Mouse (Mus musculus) adrenal gland, postnatal 4 days (tissue): Measurements from ENCODE around the gene Scarb1. TPM values are rescaled to one million over a fixed set of nuclear protein-coding genes. Genes with fewer than 3 reads are reported as not detected.

ENCODE experiments used
- DNase-seq, 2 experiments: peaks; one replicate each; pipeline ENCODE4 v3.0.0; 2021 to 2022; ENCODE audit warnings: low spot score in 2 of 2, mixed read lengths in 2 of 2
- total RNA-seq, 2 experiments: library from RNA; stranded (reverse); gene quantifications; 2 replicates each; pipeline ENCODE4 v1.2.3; 2021

Scarb1 gene
- total RNA-seq, 2 experiments from 2014 or later: 582 to 655 TPM

GRCm38 (mm10) chr5:125309193-125309592, 31.7 kb downstream of the Scarb1 start:
- DNase-seq: no peak

DNA sequence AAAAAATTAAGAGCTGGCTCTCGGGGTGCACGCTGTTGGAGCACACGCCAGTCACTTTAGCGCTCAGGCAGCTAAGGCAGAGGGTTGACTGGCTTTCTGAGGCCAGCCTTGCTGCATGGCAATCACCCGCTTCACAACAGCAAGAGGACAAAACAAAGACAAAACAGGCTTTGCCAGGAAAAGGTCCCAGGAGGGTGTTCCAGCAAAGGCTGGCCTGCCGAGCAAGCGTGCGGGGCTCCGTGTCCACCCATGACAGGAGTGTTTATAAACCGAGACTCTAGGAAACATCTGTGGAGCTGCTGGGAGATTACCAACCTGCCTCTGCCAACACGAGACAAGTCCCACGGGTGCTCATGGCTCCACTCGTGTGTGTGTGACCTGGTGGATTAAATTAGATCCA, 34.1 kb downstream of the Scarb1 start:
- no peak for DNase-seq

DNA sequence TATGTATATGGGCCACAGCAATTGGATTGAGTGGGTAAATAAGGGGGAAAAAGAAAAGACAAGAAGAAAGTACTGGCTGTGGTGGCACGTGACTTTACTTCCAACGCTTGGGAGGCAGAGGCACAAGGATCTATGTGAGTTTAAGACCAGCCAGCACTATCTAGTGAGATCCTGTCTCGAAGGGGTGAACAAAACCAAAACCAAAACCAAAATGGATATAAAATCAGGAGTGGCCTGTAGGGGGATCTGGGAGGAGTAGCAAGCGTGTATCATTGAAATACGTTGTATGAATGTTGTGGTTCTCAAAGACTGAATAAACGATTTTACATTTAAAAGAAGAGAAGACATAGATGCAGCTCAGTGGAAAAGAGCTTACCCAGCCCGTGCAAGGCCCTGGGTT, 34.5 kb downstream of the Scarb1 start:
- no peak for DNase-seq

- DNase-seq: no peak
Observed at GRCm38 (mm10) chr5:125305229-125306081, 35.4 kb downstream of the Scarb1 start.

GRCm38 (mm10) chr5:125304245-125304856, 36.5 kb downstream of the Scarb1 start:
- peak in 1 of 2 experiments; percentile 49 for DNase-seq

DNA sequence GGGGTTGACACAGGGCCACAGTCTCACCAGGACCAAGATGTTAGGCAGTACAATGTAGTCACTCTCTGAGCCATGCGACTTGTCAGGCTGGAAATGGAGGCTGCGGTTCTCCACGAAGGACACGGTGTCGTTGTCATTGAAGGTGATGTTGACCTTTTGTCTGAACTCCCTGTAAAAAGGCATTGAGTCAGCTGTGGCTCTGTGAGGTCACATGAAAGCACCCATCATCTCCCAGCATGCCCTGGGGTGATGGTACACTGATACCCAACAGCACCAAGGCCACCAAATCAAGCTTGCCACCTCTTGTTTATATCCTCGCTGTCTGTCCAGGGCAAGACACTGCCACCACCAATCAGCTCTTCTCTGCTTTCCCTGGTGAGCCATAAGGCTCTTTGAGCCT, 37.8 kb downstream of the Scarb1 start:
- DNase-seq: no peak

- DNase-seq: no peak
Observed at GRCm38 (mm10) chr5:125298234-125298633, 42.7 kb downstream of the Scarb1 start.

DNA sequence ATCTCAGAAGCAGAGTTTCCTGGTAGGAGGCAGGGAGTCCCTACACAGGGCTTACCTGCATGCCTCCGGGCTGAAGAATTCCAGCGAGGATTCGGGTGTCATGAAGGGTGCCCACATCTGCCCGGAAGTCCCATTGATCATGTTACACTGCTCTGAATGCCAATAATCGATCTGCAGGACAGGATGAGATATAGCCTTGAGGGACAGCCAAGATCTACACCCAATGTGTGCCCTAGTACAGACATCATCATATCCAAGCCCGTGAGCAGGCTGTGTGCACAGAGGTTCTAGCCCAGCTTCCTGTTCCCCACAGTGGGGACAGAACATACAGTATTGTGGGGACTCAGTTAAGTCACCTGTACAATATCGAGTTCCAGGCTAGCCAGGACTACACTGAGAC, 43.7 kb downstream of the Scarb1 start:
- DNase-seq: no peak

- no peak for DNase-seq
Observed at GRCm38 (mm10) chr5:125292951-125293350, 47.9 kb downstream of the Scarb1 start.

- DNase-seq: no peak
Observed at GRCm38 (mm10) chr5:125291895-125292294, 49.0 kb downstream of the Scarb1 start.

DNA sequence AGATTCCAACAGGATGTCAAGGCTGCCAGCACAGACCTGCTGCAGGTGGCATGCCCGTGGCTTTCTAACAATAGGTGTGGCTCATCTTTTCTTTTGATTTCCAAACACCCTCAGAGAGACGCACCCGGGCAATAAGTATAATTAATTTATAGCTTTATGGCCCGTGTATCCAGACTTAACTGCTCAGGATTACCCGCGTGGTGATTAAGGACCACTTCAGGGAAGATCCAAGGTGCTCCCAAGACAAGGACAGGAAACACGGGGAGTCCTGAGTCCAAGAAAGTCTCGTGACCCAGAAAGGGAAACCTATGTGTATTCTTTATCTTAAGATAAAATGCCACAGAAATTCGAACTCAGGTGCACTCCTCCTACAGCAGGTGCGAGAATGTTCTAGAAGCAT, 49.5 kb downstream of the Scarb1 start:
- DNase-seq: no peak

- DNase-seq: no peak
Observed at GRCm38 (mm10) chr5:125287053-125287655, 53.7 kb downstream of the Scarb1 start.

DNA sequence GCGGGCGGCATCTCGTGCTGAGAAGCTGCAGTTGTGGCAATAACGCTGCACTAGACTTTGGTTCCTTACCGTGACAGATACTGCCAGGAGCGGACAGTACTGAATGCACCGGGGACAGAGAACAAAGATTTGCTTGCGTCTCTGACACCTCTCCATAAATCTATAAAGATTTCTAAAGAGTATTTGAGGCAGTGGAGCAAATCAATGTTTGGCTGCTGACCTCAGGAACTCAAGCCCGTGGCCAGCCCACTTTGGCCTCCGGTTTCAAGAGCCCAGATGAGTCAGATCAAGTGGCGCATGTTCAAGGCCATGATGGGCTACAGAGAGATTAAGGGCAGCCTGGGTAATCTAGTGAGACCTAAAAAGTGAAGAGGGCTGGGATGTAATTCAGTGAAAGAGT, 54.8 kb downstream of the Scarb1 start:
- no peak for DNase-seq

DNA sequence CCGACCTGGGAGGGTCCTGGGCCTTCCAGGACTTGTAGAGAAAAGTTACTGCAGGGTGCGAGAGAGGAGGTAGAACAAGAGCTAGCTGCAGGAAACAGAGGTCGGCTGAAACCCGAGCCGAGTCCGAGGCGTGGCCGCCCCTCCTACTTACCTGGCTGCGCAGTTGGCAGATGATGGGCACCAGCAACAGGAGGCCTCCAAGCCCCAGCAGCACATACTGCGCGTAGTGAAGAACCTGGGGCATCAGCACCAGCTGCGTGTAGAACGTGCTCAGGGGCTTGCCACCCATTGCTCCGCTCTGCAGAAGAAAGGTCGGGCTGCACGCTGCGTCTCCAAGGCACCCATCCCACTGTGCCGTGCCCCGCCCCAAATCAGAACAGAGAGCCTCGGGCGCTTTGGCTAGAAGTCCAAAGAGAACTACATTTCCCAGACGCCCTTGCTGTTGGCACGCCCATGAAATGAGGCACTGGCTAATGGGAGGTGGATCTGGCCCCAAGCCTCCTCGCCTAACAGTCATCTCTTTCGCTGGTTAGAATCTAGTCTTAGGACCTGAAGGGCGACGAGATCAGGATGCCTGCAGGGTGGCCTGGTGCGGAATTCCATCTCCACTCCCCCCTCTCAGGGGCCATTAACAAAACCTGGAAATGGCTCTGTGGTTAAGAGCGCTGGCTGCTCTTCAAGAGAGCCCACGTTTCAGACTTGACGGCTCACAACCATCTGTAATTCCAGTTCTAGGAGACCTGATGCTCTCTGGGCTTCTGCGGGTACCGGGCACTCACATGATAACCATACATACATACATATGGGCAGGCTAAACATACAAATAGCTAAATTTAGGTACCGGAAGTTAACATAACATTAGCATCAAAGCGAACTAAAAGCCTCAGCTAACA, 56.9 kb downstream of the Scarb1 start:
- DNase-seq: no peak

GRCm38 (mm10) chr5:125279216-125279615, 61.7 kb downstream of the Scarb1 start:
- no peak for DNase-seq

- DNase-seq: no peak
Observed at GRCm38 (mm10) chr5:125278314-125278713, 62.6 kb downstream of the Scarb1 start.

- DNase-seq: no peak
Observed at GRCm38 (mm10) chr5:125277313-125277712, 63.6 kb downstream of the Scarb1 start.

DNA sequence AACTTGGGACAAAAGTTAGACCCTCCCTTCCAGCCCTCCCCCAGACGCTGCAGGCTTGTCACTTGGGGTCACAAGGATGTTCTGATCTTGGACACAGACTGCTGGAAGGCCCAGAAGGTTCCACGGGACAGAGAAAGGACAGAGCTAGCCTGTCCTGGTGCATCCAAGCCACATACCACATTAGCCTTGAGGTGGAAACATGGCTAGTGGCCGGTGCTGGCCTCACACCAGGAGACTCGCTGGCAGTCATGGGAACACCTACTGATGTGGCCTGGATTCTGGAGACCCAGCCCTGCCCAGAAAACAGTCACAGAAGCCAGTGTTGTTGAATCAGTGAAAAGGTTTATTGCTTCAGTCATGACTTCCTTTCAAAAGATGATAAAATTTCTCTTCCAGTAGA, 64.1 kb downstream of the Scarb1 start:
- no peak for DNase-seq

DNA sequence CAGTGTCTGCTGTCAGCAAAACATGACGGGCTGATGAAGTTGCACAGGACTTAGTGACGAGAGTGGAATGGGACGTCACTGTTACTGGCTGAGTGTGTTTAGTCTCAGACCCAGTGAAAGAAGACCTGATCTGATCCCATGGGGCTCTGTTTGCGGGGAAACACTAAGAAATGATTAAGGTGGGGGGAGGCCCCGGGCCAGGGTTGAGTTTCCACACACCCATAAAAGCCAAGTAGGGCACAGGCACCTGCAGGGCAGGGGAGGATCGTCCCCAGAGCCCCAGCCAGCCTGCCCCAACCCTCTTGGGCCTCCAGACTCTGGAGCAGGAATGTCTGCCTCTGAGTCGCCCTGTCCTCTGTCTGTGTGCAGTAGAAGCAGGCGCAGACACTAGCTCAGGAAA, 65.6 kb downstream of the Scarb1 start:
- no peak for DNase-seq

DNA sequence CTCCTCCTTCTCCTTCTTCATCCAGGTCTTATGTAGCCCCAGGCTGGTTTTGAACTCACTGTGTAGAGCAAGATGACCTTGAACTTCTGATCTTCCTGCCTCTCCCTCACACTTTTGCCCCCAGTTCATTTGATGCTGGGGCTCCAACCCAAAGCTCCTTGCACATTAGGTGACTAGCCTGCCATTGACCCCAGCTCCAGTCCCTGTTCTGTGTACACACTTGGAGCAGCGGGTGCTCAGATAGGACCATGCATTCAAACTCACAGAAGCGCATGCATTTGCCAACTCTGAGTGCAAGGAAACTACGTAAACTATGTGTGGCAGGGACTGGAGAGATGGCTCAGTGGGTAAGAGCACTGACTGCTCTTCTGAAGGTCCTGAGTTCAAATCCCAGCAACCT, 66.1 kb downstream of the Scarb1 start:
- no peak for DNase-seq

- no peak for DNase-seq
Observed at GRCm38 (mm10) chr5:125274182-125274581, 66.7 kb downstream of the Scarb1 start.
